Mouse (Mus musculus): ENCODE measurements around the gene Ndufb10. TPM values are rescaled to one million over a fixed set of nuclear protein-coding genes. Genes with fewer than 3 reads are reported as not detected.

Gene Ndufb10
- polyA plus RNA-seq, 1 experiment, result 519 TPM

DNA sequence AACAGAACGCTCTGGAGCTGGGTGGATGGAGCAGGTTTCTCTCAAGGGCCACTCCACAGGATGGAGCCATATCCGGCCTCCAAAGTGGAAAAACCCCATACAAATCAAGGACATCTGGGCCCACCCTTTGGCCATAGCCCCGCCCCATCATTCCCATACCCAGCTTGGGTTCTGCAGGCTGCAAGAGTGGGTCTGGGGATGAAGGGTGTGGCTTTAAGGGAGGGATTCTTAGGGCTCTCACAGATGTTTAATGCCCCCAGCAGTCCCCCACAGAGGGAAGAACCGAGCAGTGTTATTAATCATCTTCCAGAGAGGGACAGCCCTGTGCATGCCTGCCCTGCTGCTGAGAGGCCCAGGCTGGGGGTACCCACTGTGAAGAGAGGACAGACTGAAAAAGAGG is 22.7 kb upstream of the Ndufb10 start:
- peaks cover 30% of the 10 kb centered on the region for H3K4me1 ChIP-seq
- TF ChIP-seq FLI1 (IDR thresholded peaks at IDR 0.05; ENCODE audit: low read length), result no peak
- TF ChIP-seq GATA1 (IDR thresholded peaks at IDR 0.05; ENCODE audit: borderline replicate concordance, low read length), result no peak
- H3K4me3 ChIP-seq (replicated peaks), result no peak overlapping the region
- H3K36me3 ChIP-seq (replicated peaks; ENCODE audit: low read length), result peaks cover 19% of the 10 kb centered on the region
- H3K27me3 ChIP-seq (replicated peaks), result peaks cover 54% of the 10 kb centered on the region
- H3K9me3 ChIP-seq, result no peaks in the 10 kb centered on the region

DNA sequence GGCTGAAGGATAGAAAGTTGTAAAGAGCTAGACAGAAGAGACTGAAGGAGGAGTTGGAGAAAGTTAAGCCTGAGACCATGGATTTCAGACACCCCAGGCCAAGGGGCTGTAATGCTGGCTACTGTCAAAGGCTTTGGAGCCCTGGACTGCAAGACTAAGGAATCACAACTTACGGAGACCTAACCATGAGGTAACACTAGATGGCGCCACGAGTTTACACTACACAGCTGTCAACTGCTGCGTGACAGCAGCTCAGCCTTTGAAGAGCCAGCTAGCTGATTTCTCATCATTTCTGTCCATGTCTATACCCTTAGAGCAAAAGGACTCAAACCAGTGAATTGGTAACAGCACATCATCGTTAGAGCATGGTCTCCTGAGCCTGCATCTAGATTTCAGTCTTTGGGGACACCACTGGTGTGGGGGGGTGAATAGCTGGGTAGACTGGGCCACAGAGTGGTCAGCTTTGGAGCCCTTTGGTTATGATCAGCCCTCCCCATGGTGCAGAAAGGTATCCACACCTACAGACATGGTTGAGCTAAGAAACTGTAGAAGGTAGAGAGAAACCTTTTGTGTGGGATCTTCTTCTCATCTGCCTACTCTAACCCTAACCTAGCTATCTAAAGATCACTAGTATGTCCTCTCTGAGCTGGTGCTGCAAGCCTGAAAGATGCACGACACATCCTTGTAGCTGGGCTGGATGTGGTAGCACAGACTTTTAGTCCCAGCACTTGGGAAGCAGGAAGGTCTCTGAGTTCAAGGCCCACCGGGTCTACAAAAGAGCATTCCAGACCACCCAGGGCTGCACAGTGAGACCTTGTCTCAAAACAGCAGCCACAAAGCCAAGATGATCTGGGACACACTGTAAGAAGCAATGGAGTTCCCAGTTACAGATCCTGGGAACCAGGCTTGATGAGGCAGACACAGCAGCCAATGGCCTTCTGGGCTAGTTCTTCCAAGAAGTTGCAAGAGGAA is 21.5 kb upstream of the Ndufb10 start:
- Histone ChIP-seq H3K4me3 (replicated peaks) (no peak overlapping the region), H3K9me3 (no peaks in the 10 kb centered on the region), H3K36me3 (replicated peaks; ENCODE audit: low read length) (peaks cover 31% of the 10 kb centered on the region), H3K4me1 (peaks cover 18% of the 10 kb centered on the region), H3K27me3 (replicated peaks) (peaks cover 42% of the 10 kb centered on the region)
- no peak for TF ChIP-seq FLI1 (IDR thresholded peaks at IDR 0.05; ENCODE audit: low read length)

DNA sequence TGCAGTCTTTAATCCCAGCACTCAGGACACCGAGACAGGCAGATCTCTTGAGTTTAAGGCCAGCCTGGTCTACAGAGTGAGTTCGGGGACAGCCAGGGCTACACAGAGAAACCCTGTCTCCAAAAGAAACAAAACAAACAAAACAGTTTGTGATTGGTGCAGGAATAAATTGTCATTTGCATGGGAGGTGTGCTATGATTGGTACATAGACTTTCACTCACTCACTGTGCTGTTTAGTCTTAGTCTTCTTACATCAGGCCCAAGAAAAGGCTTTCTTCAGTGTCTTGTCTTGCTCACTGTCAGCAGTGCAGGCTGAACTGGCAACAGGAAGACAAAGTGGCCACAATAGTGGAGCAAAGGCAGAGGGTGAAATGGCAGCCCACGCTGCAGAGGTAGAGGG is 20.1 kb upstream of the Ndufb10 start:
- TF ChIP-seq GATA1 (IDR thresholded peaks at IDR 0.05; ENCODE audit: borderline replicate concordance, low read length) (no peak), FLI1 (IDR thresholded peaks at IDR 0.05; ENCODE audit: low read length) (no peak)
- H3K4me1 ChIP-seq, result peaks cover 19% of the 10 kb centered on the region
- peaks cover 31% of the 10 kb centered on the region for H3K27me3 ChIP-seq (replicated peaks)
- H3K36me3 ChIP-seq (replicated peaks; ENCODE audit: low read length), result peaks cover 44% of the 10 kb centered on the region
- no peak overlapping the region for H3K4me3 ChIP-seq (replicated peaks)
- H3K9me3 ChIP-seq, result no peaks in the 10 kb centered on the region

DNA sequence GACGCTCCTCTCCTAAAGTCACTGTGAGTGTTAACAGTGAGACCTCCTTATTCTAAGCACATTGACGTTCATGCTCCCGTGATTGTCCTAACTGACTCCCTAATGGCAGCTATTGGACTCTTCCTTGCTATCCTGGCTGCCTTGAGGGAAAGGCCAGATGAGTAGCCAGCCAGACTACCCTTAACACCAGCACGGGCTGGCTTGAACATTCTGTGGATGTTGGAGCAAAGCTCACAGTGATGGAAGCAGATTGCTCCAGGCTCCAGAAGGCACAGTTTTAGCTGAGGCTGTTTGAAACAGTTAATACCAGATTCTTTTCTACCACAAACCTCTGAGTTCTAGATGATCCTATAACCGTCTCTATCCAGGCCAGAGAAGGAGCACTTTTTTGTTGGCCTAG is 19.6 kb upstream of the Ndufb10 start:
- TF ChIP-seq GATA1 (IDR thresholded peaks at IDR 0.05; ENCODE audit: borderline replicate concordance, low read length), result no peak
- no peak for TF ChIP-seq FLI1 (IDR thresholded peaks at IDR 0.05; ENCODE audit: low read length)
- Histone ChIP-seq H3K4me3 (replicated peaks) (no peak overlapping the region), H3K4me1 (peaks cover 22% of the 10 kb centered on the region), H3K36me3 (replicated peaks; ENCODE audit: low read length) (peaks cover 48% of the 10 kb centered on the region), H3K27me3 (replicated peaks) (peaks cover 26% of the 10 kb centered on the region), H3K9me3 (no peaks in the 10 kb centered on the region)

DNA sequence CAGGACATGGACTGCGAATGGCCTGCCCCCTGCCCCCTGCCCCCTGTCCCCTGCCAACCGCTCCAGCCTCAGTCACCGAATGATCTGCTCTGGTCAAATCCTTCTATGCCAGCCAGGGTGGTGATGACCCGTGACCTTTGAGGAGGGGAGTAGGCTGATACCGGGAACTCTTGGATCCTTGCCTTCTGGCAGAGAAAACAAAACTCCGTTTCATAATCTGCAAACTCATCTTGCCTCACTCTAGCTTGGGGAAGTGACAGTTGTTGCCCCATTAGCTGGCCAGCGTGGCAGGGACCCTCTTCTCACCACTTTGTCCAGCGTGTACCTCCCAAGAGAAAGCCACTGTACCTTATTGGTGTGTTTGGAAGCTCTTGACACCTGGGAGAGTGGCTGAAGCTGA is 18.0 kb upstream of the Ndufb10 start:
- Histone ChIP-seq H3K9me3 (no peaks in the 10 kb centered on the region), H3K4me3 (replicated peaks) (no peak overlapping the region), H3K4me1 (peaks cover 33% of the 10 kb centered on the region), H3K27me3 (replicated peaks) (peaks cover 13% of the 10 kb centered on the region), H3K36me3 (replicated peaks; ENCODE audit: low read length) (peaks cover 48% of the 10 kb centered on the region)
- TF ChIP-seq GATA1 (IDR thresholded peaks at IDR 0.05; ENCODE audit: borderline replicate concordance, low read length) (no peak), FLI1 (IDR thresholded peaks at IDR 0.05; ENCODE audit: low read length) (no peak)

DNA sequence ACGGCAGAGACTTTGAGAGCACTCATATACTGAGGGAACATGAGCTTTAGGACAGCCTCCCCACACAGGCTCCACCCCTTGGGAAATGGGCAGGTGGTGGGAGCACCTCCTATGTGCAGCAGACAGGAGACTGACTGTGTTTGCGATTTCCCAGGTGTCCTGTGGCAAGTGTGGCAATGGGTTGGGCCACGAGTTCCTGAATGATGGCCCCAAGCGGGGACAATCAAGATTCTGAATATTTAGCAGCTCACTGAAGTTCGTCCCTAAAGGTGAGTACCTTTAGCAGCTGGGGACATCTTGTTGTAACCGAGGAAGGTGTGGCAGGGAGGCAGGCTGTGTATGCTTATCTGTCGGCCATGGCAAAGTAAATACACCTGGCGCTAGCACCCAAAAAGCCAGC is 15.6 kb upstream of the Ndufb10 start:
- no peak for TF ChIP-seq FLI1 (IDR thresholded peaks at IDR 0.05; ENCODE audit: low read length)
- no peak for TF ChIP-seq GATA1 (IDR thresholded peaks at IDR 0.05; ENCODE audit: borderline replicate concordance, low read length)
- Histone ChIP-seq H3K4me1 (peaks cover 42% of the 10 kb centered on the region), H3K27me3 (replicated peaks) (no peaks in the 10 kb centered on the region), H3K36me3 (replicated peaks; ENCODE audit: low read length) (peaks cover 48% of the 10 kb centered on the region), H3K4me3 (replicated peaks) (no peak overlapping the region), H3K9me3 (no peaks in the 10 kb centered on the region)

DNA sequence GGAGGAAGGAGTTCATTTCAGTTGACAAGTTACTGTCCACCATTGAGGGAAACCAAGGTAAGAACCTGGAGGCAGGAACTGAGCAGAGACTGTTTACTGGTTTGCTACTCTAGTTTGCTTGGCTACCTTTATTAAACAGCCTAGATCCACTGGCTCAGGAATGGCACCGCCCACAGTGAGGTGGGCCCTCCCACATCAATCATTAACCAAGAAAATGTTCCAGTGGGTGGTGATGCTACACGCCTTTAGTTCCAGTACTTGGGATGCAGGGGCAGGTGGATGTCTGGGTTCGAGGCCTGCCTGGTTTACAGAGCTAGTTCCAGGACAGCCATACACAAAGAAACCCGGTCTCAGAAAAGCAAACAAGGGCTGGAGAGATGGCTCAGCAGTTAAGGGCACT is 14.0 kb upstream of the Ndufb10 start:
- Histone ChIP-seq H3K9me3 (no peaks in the 10 kb centered on the region), H3K4me1 (peaks cover 38% of the 10 kb centered on the region)

DNA sequence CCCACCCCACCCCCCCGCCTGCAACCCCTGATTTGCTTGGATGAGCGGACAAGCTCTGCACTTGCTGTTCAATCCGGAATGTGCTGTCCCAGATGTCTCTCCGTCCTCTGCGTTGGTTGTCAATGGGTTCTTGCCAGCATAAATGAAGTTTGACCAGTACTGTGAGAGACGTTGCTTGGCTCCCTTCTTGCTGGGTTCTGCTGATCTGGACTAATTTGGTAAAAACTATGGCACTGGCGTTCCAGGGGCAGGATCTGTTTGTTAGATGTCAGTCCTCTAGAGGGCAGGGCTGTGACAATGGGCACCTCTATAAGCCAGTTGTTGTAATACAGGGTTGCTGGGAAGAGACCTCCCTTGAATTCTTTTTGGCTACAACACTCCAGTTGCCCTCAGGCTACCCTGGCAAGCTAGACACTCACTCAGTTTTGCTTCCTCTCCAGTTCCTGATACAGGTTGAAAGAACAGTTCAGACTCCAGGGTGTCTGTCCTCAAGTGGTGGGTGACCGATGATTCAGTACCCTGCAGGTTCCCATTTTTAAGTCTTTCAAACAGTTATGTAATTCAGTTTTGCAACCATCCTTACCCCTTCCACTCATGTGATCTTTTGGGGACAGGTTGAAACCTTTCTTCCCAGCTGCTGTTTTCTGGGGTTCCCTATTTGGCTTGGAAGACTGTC is 13.0 kb upstream of the Ndufb10 start:
- Histone ChIP-seq H3K27me3 (replicated peaks) (peaks cover under 1% of the 10 kb centered on the region), H3K4me3 (replicated peaks) (peak overlapping the region; percentile 94), H3K36me3 (replicated peaks; ENCODE audit: low read length) (peaks cover 31% of the 10 kb centered on the region), H3K4me1 (peaks cover 43% of the 10 kb centered on the region), H3K9me3 (no peaks in the 10 kb centered on the region)
- TF ChIP-seq GATA1 (IDR thresholded peaks at IDR 0.05; ENCODE audit: borderline replicate concordance, low read length), result no peak
- TF ChIP-seq FLI1 (IDR thresholded peaks at IDR 0.05; ENCODE audit: low read length), result no peak

More for the DNA sequence above, 14.0 kb upstream of the Ndufb10 start:
- TF ChIP-seq FLI1 (IDR thresholded peaks at IDR 0.05; ENCODE audit: low read length) (no peak), GATA1 (IDR thresholded peaks at IDR 0.05; ENCODE audit: borderline replicate concordance, low read length) (no peak)
- no peaks in the 10 kb centered on the region for H3K27me3 ChIP-seq (replicated peaks)
- peaks cover 41% of the 10 kb centered on the region for H3K36me3 ChIP-seq (replicated peaks; ENCODE audit: low read length)
- peak overlapping the region; percentile 66 for H3K4me3 ChIP-seq (replicated peaks)

DNA sequence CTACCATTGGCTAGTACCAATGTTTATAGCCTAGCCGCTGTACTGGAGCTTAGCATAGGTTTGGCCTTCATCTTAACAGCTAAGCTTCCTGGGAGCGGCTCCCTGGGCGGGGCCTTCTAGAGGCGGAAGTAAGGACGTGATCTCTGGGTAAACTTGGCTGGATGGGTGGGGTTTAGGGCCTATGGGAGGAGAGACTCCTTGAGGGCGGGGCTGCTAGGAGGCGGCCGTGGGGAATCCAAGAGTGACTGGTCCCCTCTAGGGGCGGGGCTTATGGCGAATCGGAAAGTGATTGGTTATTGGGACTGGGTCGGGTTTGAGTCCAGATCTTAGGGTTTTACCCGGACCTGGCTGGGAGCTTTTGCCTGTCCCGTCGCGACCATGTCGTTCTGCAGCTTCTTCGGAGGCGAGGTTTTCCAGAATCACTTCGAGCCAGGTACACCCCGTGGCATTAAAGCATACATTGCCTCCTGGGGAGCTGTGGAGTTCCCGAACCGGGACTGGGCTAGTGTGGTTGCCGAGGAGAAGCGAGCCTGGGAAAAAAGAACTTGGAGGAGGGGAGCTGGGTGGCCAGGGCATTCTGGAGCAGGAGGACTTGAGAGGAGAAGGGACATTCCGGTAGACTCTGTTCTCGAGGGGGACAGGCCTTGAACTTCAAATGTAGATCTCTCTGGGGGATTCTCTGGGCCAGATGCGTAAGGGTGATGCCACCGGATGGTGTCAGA is 12.2 kb upstream of the Ndufb10 start, which contains the start of gene Msrb1:
TSS of gene Msrb1 (plus strand) at position 313 of the 722 bp plus-strand sequence.
- Histone ChIP-seq H3K36me3 (replicated peaks; ENCODE audit: low read length) (peaks cover 23% of the 10 kb centered on the region), H3K27me3 (replicated peaks) (peaks cover 2% of the 10 kb centered on the region), H3K4me3 (replicated peaks) (peak within 1 kb of the TSS; percentile 94), H3K4me1 (peaks cover 47% of the 10 kb centered on the region), H3K9me3 (no peaks in the 10 kb centered on the region)
- TF ChIP-seq FLI1 (IDR thresholded peaks at IDR 0.05; ENCODE audit: low read length) (no peak), GATA1 (IDR thresholded peaks at IDR 0.05; ENCODE audit: borderline replicate concordance, low read length) (no peak)
